Mouse (Mus musculus): ENCODE measurements around the gene Sec22c.

The Sec22c gene
- long read RNA-seq, experiment 1, partial matches to known transcripts: 0 of 4 reads
- long read RNA-seq, experiment 1, other reads (novel, unspliced or antisense): 2 of 4 reads
- long read RNA-seq, experiment 2, partial matches to known transcripts: 0 of 1 reads
- long read RNA-seq, experiment 2, other reads (novel, unspliced or antisense): 1 of 1 reads

DNA sequence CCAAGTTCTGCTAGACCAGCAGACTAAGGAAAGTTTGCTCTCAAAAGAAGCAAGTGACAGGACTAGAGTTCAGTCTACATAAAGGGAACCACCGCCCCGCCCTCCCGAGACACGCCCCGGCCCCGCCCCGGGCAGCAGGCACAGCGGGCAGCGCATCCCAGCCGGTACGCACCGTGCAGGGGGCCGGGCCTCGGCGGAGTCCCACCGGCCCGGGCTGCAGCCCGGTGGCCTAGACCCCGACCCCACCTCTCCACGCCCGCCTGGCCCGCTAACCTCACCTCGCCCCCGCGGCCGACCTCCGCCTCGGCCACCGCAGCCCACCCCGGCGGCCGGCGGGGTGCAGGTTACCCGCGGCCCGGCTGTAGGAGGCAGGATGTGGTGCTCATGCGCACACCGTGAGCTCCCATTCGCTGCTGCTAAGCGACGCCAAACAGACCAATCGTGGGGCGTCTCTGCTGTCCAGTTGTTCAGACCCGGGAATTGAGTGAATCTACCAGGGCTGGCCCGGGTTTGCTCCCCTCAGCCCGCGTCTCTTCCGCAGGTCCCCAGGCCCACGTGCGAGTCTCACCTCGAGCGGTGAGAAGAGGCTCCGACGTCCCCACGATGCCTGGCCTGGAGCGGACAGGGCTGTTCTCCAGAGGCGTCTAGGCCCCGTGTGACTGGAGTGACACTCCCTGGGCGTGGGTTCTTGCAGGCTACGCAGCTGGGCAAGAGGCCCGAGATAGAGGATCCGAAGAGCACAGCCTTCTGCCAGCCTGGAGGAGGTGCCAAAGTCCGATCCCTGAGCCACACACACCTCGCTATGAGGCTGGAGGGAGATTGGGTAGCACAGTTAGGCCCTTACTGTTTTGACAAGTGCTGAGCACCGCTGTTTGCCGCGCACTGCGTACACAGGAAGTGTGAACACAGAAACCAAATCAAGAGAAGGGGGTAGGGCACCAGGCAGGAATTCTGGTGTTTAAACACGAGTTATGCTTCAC, at the start of gene Sec22c:
TSS of gene Sec22c (minus strand) at position 845 of the 980 bp plus-strand sequence.
- intact Hi-C loops (cut with DNase I): no loop called here

DNA sequence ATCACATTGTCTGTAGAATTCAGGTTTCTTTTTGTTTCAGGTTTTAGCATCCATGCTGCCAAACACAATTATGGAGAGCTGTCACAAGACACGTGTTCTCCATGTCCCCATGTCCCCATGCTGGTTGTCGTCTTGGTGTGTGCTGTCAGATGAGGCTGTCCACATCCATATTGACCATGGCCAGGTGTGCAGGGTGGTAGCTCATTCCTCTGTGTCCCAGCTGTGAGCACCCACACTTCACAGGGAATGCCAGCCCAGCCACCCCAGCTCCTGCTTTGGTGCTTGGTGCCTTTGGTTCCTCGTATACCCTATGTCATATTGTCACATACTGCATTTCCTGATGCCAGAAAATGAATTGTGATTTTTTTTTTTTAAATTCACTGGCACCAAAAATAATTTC, 49.3 kb upstream of the Sec22c start:
- intact Hi-C loops (cut with DNase I): no loop called here

DNA sequence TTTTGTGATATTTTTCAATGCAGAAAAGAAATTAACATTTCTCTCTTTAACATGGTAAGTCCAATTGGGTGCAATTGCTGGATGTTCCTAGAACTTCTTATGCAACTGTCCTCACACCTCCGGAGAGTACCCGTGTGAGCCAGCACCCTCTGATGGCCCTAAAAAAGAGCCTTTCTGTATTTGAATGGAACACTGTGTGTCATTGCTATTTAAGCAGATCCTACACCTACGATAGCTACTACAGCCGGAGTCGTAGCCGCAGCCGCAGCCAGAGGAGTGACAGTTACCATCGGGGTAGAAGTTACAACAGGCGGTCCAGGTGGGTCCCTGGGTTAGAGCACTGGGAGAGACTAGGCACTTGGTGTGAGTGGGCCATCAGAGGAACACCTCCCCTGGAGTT, 47.5 kb upstream of the Sec22c start:
- intact Hi-C loops (cut with DNase I): no loop called here

DNA sequence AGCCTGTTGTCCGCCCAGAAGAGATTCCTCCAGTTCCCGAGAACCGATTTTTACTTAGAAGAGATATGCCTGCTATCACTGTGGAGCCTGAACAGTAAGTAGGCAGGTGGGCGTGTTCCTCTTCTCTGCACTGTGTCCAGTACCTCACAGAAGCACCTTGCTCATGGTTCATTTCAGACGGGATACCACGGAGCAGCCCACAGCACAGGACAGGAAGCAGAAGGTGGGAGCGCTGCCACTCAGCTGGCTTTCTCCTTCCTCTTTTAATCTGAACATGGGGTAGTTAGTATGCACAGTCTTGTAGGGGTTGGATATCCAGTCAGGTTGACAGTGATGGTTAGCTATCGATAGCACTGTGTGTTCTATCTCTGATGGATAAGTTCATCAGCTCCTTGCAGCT, 38.8 kb upstream of the Sec22c start:
- intact Hi-C loops (cut with DNase I): no loop called here

DNA sequence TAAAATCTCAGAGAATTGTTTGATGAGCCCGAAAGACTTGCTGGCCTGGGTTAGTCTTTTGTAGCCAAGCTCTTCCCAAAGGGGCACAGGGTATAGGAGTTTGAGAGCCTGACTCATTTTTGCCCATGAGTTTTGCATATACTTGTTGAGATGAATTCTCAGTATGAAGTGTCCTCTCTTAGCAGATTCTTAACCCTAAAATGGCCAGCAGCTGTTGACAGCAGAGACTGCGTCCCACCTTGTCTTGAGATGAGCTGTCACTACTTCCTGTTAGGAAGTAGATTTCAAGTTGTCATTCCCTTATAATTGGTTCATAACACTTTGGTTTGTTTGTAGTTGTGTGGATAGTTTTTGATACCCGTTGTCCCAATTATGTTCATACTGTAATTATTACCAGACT, 35.9 kb upstream of the Sec22c start:
- intact Hi-C loops (cut with DNase I): no loop called here

DNA sequence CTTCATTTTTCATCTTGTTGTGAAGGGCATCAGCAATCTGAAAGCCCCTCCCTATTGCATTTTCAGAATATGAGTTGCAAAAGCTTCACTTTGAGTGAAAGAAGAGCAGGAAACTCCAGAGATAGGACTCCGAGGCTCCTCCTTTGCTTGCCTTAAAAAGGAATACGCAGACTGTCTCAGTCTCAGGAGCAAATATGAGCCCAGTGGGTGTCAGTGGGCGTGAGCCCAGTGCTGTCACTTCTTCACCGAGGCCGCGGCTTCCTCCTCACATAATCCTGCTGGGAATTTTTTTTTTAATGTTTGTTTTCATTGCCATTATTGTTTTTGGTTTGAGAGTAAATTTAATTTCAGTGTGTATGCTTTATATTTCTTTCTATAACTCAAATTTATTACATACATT, 35.2 kb upstream of the Sec22c start:
- intact Hi-C loops (cut with DNase I): no loop called here

DNA sequence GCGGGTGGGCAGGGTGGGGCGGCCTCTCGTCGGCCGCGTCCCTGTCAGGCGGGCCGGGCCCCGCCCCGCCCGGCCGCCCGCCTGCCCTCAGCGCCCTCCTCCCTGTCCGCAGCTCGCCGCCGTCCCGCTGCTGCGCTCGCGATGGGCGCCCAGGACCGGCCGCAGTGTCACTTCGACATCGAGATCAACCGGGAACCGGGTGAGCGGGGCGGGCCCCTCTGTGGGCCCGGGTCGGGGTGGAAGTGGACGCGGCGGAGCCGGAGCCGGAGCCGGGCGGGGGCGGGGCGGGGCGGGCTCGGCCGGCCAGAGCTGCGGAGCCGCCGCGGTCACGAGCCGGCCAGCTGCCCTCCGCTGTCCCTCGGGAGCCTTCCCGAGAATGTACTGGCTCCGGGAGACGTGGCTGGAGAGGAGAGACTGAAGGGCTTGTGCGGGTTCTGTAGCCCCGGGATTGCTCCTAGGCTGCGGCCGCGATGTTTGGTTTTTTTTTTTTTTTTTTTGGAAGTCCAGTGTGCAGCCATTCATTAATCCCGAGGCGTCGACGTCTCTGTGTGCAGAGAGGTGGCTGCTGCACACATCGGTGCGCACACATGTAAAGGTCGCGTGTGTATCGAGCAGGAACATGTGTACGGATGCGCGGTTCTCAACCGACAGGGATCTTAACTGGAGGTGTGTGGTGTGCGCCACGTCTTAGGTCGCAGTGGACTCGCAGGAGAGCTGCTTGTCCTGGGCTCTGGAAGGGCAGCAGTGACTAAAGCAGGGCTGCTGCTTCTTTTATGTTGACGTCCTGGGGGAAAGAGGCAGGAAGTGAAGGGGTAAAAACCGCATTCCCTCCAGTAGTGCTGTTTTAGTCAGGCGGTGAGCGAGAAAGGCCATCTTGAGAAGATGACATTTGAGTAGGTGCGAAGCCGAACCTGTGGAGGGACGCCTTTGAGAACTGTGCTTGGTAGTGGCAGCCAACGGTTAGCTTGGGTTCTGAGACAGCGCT, 14.3 kb upstream of the Sec22c start:
- intact Hi-C loops (cut with DNase I): no loop called here

DNA sequence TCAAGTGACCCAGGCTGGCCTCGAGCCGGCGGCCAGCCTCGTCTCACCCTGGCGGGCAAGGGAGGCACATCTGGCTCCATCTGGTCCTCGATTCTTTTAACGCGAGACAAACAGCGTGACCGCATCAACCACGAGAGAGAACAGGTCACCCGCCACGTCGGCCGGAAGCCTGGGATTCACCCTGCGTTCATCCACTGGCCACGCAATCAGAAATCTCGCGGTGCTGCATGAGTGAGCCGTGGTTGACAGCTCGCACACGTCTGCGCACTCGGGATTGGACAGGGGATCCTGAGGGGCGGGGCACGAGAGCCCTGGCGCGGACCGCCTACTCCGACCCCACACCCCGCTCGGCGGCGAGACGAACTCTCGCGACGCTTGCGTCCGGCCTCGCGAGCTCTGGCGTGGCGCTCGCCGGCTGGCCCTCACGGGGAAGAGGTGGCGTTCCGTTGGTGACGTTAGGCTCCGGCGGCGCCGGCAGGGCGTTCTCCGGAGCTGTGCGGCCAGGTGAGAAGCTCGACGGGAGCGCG, 13.6 kb upstream of the Sec22c start, which contains the start of gene Nktr:
TSS of gene Nktr (plus strand) at position 378 of the 527 bp plus-strand sequence.
- intact Hi-C loops (cut with DNase I): no loop called here

DNA sequence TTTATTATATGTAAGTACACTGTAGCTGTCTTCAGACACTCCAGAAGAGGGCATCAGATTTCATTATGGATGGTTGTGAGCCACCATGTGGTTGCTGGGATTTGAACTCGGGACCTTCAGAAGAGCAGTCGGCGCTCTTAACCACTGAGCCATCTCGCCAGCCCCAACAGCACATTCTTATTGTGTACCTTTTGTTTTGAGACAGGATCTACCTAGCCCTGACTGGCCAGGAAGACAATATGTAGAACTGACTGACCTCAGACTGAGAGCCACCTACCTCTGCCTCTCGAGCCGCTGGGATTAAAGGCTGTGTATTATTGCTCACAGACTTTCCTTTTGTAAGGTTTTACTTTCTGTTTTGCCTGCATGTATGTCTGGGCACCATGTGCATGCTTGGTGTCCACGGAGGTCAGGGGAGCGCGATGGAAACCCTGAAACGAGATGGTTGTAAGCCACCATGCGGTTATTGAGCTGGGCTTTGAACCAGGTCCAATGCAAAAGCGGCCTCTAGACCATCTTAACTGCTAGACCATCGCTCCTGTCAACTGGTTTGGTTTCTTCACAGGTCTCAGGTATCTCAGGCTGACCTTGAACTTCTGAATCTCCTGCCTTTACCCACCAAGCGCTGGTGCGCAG, 12.9 kb upstream of the Sec22c start:
- intact Hi-C loops (cut with DNase I): no loop called here

DNA sequence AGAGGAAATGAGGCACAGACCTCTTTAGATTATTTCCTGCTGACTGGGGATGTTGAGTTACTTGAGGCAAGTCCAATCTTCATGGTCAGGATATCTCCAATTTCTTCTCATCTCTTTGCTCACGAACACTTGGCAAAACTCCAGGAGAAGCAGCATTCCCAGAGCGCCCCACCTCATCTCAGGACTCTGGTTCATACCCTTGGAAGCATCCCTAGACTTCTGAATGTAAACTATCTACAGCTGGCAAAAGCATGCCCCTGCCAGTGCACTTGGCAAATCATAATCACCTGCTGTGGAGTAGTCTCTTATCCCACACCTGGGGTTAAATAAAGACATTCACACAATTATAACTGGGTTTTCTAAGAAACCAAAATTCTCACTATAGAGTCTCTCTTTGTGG, 11.8 kb upstream of the Sec22c start:
- intact Hi-C loops (cut with DNase I): no loop called here

DNA sequence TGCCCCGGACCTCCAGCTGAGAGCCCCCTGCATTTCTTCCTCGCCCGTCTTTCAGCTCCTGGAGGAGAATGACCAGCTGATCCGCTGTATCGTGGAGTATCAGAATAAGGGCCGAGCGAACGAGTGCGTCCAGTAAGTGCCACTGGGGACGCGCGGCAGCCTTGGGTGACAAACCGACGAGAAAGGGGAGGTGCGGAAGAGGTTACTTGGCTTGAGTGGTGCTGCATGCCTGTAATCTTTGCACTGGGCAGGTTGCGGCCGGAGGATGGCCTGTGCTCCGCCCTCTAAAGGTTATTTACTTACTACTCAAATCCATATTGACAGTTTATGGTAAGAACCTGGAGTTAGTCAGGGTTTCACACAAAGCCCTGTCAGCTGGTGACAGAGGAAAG, 5.3 kb upstream of the Sec22c start:
- intact Hi-C loops (cut with DNase I): no loop called here

DNA sequence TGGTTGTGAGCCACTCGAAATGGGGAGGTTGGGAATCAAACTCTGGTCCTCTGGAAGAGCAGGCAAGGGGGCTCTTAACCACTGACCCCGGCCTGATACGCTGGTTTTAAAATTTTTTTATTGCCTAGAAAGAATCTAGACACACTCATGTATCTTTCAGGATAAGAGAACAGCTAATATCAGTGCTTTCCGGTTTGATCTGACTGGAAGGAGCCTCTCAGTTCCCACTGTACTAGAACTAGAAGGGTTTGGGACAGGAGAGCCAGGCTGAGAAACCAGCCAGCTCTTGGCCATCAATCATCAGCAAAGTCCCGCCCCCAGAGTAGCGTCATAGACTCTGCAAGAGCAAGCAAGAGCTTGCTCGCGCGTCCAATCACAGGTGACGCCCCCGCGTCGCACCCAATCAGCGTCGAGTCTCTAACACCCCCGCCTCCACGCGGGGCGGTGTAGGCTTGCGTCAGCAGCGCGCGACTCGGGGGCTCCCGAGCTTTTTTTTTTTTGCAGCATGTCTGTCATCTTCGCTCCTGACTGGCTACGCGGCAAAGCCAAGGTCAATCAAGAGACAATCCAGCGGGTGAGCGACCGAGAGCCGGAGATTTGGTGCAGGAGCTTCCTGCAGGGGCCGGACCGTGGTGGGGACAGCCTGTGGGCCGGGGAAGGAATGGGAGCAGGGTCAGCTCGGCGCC, 4.8 kb upstream of the Sec22c start, which contains the start of gene Ss18l2:
TSS of gene Ss18l2 (plus strand) at position 432 of the 686 bp plus-strand sequence.
- intact Hi-C loops (cut with DNase I): no loop called here

DNA sequence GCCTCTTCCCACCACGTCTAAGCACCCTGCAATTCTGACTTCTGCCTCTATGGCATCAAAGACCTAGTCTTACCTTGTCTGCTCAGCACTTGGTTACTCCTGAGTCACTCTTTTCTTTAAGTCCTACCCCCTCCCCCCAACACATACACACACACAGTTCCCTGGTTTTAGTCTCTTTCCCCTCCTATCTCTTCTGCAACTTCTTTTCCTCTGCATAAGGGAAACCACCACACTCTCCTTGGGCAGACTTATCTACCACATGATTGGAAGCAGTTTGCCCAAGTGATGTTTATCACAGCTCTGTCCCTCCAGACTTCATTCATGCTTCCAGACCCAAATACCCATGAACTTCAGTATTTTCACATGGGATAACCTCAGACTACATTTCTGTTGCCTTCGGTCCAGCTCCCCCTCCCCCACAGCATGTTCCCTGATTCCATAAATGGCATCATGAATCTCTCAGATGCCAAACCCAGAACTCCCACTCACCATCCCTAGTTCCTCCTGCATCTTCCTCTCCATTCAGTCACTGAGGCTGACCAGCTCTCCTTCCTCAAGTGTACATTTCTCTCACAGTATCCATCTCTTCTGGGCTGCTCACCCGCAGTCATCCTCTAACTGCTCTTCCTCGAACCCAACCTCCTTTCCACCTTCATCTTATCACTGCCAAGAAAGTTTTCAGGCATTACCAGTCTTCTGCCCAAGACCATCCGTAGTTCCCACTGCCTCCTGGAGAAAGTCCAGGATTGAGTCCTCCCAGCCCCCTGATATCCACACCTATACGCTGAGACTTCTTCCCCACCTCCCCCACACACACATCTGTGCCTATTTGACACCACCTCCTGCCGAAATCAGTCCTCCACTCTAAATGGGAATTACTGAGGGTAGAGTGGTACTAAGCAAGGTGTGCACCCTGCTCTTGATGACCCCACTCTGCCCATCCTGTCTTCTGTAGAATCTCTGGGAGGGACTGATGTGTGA, 3.5 kb upstream of the Sec22c start:
- intact Hi-C loops (cut with DNase I): no loop called here

DNA sequence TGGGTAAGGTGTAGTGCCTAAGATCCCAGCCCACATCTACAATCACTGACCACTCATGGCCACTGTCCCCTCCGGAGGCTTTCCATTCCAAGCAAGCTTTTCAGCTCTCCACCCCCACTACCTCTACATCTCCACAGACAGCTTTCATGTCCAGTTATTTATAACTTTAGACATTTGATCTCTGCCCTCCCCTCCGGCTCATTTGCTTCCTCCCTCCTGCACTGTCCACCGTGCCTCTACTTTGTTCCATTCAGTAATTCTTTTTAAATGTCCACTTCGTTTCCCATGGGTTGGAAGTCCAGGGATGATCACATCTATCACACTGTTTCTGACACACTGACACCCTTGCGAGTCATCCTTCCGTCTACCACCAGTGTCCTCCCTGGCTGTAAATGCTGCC, 2.5 kb upstream of the Sec22c start:
- intact Hi-C loops (cut with DNase I): no loop called here

DNA sequence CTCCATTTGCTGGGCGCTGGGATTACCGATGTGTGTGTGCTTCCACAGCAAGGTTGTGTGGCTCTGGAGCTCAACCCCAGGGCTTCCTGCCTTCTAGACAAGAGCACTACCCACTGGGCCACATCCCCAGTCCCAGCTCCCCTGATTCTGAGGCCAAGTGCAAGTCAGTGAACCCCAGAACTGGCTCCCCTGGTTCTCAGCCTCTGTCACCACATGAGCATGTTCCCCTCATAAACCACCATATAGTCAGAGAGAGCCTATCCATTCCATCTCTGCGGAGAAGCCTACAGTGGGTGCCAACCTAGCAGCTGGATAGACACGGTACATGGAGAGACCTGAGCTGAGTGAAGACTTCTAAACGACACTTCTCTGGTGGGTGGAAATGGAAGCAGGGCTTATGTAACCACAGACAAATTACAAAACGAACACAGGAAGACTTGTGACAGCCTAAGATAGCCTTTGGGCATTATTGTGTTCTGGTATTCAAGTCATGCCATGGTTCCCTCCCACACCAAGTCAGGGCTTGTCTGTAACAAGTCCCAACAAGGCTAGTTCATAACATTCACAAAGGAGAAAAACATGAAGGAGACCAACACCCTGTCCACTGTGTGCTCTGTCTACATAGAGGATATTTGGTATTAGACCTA, 862 bp upstream of the Sec22c start:
- intact Hi-C loops (cut with DNase I): no loop called here

DNA sequence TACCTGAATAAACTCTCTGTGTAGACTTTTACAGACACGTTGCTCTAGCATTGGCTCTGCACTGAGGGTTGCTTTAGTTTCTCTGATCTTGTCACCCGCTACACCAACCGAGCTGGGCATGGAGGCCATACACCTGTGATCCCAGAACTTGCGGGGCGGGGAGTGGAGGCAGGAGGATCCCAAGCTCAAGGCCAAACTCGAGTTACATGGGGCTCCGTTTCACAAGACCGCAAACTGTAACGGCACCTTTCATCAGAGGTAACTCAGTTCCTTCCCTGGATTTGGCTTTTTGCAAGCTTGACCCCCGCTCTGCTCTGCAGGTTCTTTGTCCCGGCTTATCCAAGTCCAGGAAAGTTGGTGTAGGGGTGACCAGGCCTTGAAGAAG, 1.0 kb downstream of the Sec22c start:
- intact Hi-C loops (cut with DNase I): no loop called here

DNA sequence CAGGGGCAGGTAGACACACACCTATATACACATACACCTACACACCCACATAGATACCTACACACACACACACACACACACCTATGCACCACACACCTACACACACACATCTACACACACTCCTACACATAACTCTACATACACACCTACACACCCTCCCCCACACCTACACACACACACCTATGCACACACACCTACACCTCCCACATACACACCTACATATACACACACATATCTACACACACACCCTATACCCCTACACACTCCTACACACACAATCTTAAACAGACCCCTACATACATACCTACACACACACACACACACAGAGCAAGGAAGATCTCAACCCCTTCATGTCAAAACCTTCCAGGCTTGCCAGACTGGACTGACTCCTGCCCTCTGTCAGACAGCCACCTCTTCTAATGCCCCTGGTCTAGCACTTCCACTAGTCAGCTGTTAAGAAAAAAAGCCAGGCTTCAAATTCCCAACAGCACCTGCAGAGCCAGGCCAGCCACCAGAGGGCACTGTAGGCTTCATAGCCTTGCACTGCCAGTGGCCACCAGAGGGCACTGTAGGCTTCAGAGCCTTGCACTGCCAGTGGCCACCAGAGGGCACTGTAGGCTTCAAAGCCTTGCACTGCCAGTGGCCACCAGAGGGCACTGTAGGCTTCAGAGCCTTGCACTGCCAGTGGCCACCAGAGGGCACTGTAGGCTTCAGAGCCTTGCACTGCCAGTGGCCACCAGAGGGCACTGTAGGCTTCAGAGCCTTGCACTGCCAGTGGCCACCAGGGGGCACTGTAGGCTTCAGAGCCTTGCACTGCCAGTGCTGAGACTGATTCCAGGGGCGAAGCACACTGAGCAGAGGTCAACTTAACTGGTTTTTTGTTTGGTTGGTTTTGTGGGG, 7.9 kb downstream of the Sec22c start:
- intact Hi-C loops (cut with DNase I): no loop called here
